Mouse (Mus musculus) cerebellum, adult 2 months (tissue): Measurements from ENCODE around the gene Olfr867. TPM values are rescaled to one million over a fixed set of nuclear protein-coding genes. Genes with fewer than 3 reads are reported as not detected.

Experiments used
- DNase-seq, 2 experiments: peaks; one replicate each; pipeline ENCODE4 v3.0.0; 2021
- H3K27ac ChIP-seq: fragments of 200-500 bp; 2 replicates; pipeline ENCODE4 v1.5.1; 2012; ENCODE audit warnings: low read length, control low read depth, inconsistent platforms; ENCODE audit not compliant: insufficient read depth
- H3K27me3 ChIP-seq: fragments of 200-500 bp; 2 replicates; pipeline ENCODE4 v1.6.1; 2012; ENCODE audit warnings: inconsistent platforms, mild to moderate bottlenecking, low read length, moderate library complexity; ENCODE audit not compliant: control insufficient read depth, insufficient read depth
- H3K4me1 ChIP-seq: fragments of 200-500 bp; 2 replicates; pipeline ENCODE4 v1.6.1; 2011; ENCODE audit warnings: low read length; ENCODE audit not compliant: control insufficient read depth, insufficient read depth
- H3K4me3 ChIP-seq: fragments of 200-500 bp; replicated peaks from 2 replicates; pipeline ENCODE3; 2011; ENCODE audit warnings: mild to moderate bottlenecking, low read depth, low read length, control low read depth; ENCODE audit not compliant: insufficient read depth
- CTCF ChIP-seq: fragments of 200-500 bp; IDR thresholded peaks from 2 replicates; pipeline ENCODE4 v1.5.1; 2011; ENCODE audit warnings: low read depth, mild to moderate bottlenecking, control low read depth, low read length, moderate library complexity, borderline replicate concordance; ENCODE audit not compliant: insufficient read depth
- POLR2A ChIP-seq: fragments of 200-500 bp; IDR thresholded peaks from 2 replicates; pipeline ENCODE4 v1.6.1; 2011; ENCODE audit warnings: low read length, control low read depth, borderline replicate concordance; ENCODE audit not compliant: insufficient read depth
- whole genome bisulfite sequencing: fragments of 180-500 bp; shearing (Covaris S2); methylation state at CpG from one replicate; pipeline ENCODE4 v1.1.7; 2018; 5-methylcytosine and 5-hydroxymethylcytosine counted together
- polyA plus RNA-seq: library from polyadenylated mRNA; depleted of rRNA; stranded (reverse); fragments of >200 nt; gene quantifications from 2 replicates; pipeline ENCODE4 v1.2.3, GENCODE M21; 2012; rRNA removed

Gene Olfr867
- polyA plus RNA-seq, result not detected in 2 replicates

- Histone ChIP-seq H3K4me3 (no peak within 1 kb of the TSS), H3K4me1 (no peaks in the 10 kb centered on the region), H3K27ac (no peak within 1 kb of the TSS), H3K27me3 (no peaks in the 10 kb centered on the region)
- TF ChIP-seq CTCF, result no peak
- no peak for TF ChIP-seq POLR2A
- DNase-seq, result no peak
- WGBS, result 55% methylated on average over 1 of the region's 1 CpGs
These were observed at the start of gene Olfr867 for GRCm38 (mm10) chr9:20057462-20057861. Gene Olfr867 (minus strand): TSS chr9:20057562.

DNA sequence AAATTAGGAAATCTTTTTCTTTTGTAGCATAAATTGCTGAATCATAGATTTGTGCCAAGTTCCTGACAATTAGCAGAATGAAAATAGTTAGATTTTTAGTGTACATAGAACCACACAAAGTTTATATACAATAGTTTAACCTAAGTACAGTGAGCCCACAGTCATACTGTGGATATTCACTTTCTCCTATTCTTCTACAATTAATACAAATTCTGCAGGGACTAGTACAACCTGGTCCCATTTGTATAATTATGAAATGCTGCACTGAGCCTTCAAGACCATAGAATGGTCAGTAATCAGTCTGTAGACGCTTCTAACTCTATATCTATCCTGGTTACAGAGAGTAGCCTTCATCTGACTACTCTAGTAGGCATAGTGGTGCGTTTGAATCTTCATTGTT is 41.0 kb upstream of the Olfr867 start, which contains the start of gene Olfr868:
TSS of gene Olfr868 (plus strand) at position 301 of the 400 bp plus-strand sequence.
- Histone ChIP-seq H3K27me3 (no peaks in the 10 kb centered on the region), H3K4me1 (no peaks in the 10 kb centered on the region), H3K27ac (no peak within 1 kb of the TSS), H3K4me3 (no peak within 1 kb of the TSS)
- WGBS, result 25% methylated on average over 2 of the region's 2 CpGs
- TF ChIP-seq CTCF, result no peak
- TF ChIP-seq POLR2A, result no peak
- no peak for DNase-seq

DNA sequence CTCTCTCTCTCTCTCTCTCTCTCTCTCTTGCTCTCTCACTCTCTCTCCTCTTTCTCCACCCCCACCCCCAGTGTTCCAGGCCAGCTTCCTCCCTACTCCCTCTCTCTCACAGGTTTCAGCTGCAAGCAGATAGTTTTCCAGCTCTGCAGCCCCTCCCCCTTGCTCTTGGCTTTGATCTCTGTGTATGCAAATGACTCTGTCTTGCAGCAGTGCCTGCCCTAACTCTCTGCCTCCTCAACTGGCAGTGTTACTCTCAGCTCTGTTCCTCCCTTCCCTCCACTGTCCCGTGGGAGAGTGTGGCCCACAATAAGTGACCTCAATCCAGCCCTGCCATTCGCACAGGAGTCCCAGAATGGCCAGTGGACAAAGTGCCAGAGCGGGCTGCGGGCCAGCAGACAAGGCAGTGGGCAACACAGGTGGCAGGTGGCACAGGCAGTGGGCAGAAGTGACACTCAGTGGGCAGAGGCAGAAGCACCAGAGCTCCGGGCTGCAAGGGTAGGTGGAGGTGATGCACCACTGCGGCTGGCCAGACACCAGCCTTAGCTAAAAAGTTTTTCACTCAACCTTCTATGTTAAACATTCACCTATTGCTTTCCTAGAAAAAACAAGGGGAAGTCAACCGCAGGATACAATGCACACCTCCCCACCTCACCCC is 16.3 kb upstream of the Olfr867 start:
- no peaks in the 10 kb centered on the region for H3K4me1 ChIP-seq
- H3K27ac ChIP-seq, result no peak overlapping the region
- TF ChIP-seq POLR2A, result no peak
- no peak for TF ChIP-seq CTCF
- H3K27me3 ChIP-seq, result no peaks in the 10 kb centered on the region
- no peak overlapping the region for H3K4me3 ChIP-seq
- no peak for DNase-seq
- WGBS, result 71% methylated on average over 7 of the region's 7 CpGs

DNA sequence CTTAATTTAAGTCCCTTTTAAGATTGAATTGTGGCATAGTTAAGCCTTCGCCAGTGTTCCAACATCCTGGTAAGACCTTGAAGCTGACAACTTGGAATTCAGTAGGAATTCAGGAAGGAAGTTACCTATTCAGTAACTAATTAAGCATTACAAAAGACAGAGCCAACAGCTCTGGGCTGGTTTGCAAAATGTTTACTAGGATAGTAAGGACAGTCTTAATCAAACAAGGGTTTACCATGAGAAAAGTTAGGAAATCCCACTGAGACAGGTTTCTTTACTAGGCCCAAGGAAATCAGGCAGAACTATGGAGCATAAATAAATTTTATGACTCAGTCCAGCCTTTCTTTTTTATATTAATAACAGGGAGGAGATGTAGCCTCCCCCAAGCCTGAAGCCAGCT is 13.9 kb upstream of the Olfr867 start:
- Histone ChIP-seq H3K4me3 (no peak overlapping the region), H3K27ac (no peak overlapping the region), H3K4me1 (no peaks in the 10 kb centered on the region), H3K27me3 (no peaks in the 10 kb centered on the region)
- whole genome bisulfite sequencing, result 91% methylated on average over 1 of the region's 1 CpGs
- no peak for DNase-seq
- TF ChIP-seq POLR2A (no peak), CTCF (no peak)

DNA sequence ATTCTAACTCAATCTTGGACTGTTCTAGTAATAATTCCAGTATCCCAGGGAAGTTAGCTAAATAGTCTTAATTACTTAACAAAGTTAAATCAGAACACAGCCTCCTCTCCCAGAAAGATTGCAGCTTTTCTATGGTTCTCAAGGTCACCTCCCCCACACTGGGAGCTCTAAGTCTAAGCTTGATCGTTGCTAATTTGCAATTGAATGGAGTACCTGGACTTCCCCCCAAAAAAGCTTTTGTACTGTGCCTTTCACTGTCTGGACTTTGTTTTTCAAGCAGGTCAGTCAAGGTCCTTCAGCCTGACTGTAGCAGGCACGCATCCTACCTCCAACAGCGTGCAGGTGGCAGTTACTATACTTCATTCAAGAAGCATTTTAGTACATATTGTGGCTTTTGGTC is 12.9 kb upstream of the Olfr867 start:
- H3K27ac ChIP-seq, result no peak overlapping the region
- no peak overlapping the region for H3K4me3 ChIP-seq
- 63% methylated on average over 3 of the region's 3 CpGs for WGBS
- TF ChIP-seq POLR2A (no peak), CTCF (no peak)
- H3K27me3 ChIP-seq, result no peaks in the 10 kb centered on the region
- DNase-seq, result no peak
- no peaks in the 10 kb centered on the region for H3K4me1 ChIP-seq

DNA sequence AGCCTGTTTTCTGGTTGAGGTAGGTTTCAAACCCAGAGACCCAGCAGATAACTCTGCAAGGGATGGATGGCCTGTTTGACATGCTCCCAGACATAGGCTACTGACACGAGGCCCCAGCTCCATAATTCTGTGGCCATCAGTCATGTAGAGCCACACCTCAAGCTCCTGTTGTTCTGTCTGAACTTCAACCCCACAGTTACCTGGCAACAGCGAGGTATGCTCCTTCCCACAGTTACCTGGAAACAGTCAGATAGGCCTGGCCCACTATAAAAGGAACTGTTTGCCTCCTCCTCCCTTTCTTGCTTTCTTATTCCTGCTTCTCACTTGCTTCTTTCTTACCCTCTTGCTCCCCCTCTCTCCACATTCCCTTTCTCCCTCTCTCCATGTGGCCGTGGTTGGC is 9.4 kb downstream of the Olfr867 start:
- no peak for DNase-seq
- no peaks in the 10 kb centered on the region for H3K27me3 ChIP-seq
- no peaks in the 10 kb centered on the region for H3K4me1 ChIP-seq
- TF ChIP-seq POLR2A (no peak), CTCF (no peak)
- 59% methylated on average over 3 of the region's 3 CpGs for WGBS
- H3K4me3 ChIP-seq, result no peak overlapping the region
- H3K27ac ChIP-seq, result no peak overlapping the region

- TF ChIP-seq POLR2A (no peak), CTCF (no peak)
- DNase-seq, result no peak
- WGBS, result 72% methylated on average over 2 of the region's 2 CpGs
- no peaks in the 10 kb centered on the region for H3K27me3 ChIP-seq
- no peaks in the 10 kb centered on the region for H3K4me1 ChIP-seq
- no peak within 1 kb of the TSS for H3K27ac ChIP-seq
- H3K4me3 ChIP-seq, result no peak within 1 kb of the TSS
These were observed 29.4 kb downstream of the Olfr867 start, which contains the start of gene Olfr866 for GRCm38 (mm10) chr9:20027935-20028334. Gene Olfr866 (minus strand): TSS chr9:20028035.

Other genes starting within 250 kb of the Olfr867 start
- gene Olfr860, start 207.8 kb downstream of the Olfr867 start, polyA plus RNA-seq, result not detected in 2 replicates
- not detected in 2 replicates for gene Olfr862, start 169.6 kb downstream of the Olfr867 start, polyA plus RNA-seq
- not detected in 2 replicates for gene Olfr77, start 140.7 kb downstream of the Olfr867 start, polyA plus RNA-seq
- gene Olfr866, start 29.5 kb downstream of the Olfr867 start, polyA plus RNA-seq, result not detected in 2 replicates
- gene Olfr868, start 41.1 kb upstream of the Olfr867 start, polyA plus RNA-seq, result not detected in 2 replicates
- not detected in 2 replicates for gene Olfr869, start 71.4 kb upstream of the Olfr867 start, polyA plus RNA-seq
- gene Olfr870, start 116.5 kb upstream of the Olfr867 start, polyA plus RNA-seq, result not detected in 2 replicates
- not detected in 2 replicates for gene Olfr871, start 154.6 kb upstream of the Olfr867 start, polyA plus RNA-seq
- gene Olfr872, start 179.6 kb upstream of the Olfr867 start, polyA plus RNA-seq, result not detected in 2 replicates
- not detected in 2 replicates for gene Olfr39, start 224.8 kb upstream of the Olfr867 start, polyA plus RNA-seq
- not detected in 2 replicates for gene Olfr873, start 241.0 kb upstream of the Olfr867 start, polyA plus RNA-seq